Mouse (Mus musculus): ENCODE measurements at regions not wholly inside any gene's neighbourhood (a gene's known extent, or its start where the extent isn't known, plus 50 kb on each side); places are given as distances from the start of the nearest gene placed in this dataset.
"Not testable (repeated sequence)": the region's sequence is repeated elsewhere in the genome, so short reads cannot be mapped to it uniquely, and the experiment has no call there.

- Histone ChIP-seq H3K4me1 (replicated peaks; ENCODE audit: control insufficient read depth, insufficient read depth, low read length) (peaks cover 13% of the 10 kb centered on the region), H3K27ac (ENCODE audit: low read depth, low read length) (no peak overlapping the region), H3K27me3 (replicated peaks; ENCODE audit: control insufficient read depth, insufficient read depth, low read length) (peaks cover 3% of the 10 kb centered on the region; the same call in 1 of the 2 replicates)
Observed at GRCm38 (mm10) chr3:68789491-68789890, 79.9 kb upstream of the 1110032F04Rik start.

GRCm38 (mm10) chr3:68790466-68790865 lies 78.9 kb upstream of the 1110032F04Rik start:
- Histone ChIP-seq H3K27me3 (replicated peaks; ENCODE audit: control insufficient read depth, insufficient read depth, low read length) (peaks cover 3% of the 10 kb centered on the region; the same call in 1 of the 2 replicates), H3K36me3 (ENCODE audit: control insufficient read depth, insufficient read depth, low read length) (no peaks in the 10 kb centered on the region), H3K27ac (ENCODE audit: low read depth, low read length) (no peak overlapping the region), H3K4me3 (ENCODE audit: low read depth, low read length) (no peak overlapping the region), H3K9ac (ENCODE audit: low read depth, low read length) (no peak overlapping the region), H3K9me3 (ENCODE audit: control insufficient read depth, low read length) (no peaks in the 10 kb centered on the region), H3K4me1 (replicated peaks; ENCODE audit: control insufficient read depth, insufficient read depth, low read length) (peaks cover 13% of the 10 kb centered on the region), H3K4me2 (no peak overlapping the region)
- ATAC-seq (replicated peaks; ENCODE audit: low FRiP score) (no peak), DNase-seq (ENCODE audit: low spot score) (no peak)
- WGBS: 82% methylated on average over 4 of the region's 4 CpGs

More at GRCm38 (mm10) chr3:68789491-68789890, 79.9 kb upstream of the 1110032F04Rik start:
- ATAC-seq (replicated peaks; ENCODE audit: low FRiP score): peak; percentile 51; the same call in 1 of the 2 replicates
- no peak for DNase-seq (ENCODE audit: low spot score)
- Histone ChIP-seq H3K9ac (ENCODE audit: low read depth, low read length) (no peak overlapping the region), H3K4me2 (0 out of 2 replicates have a peak overlapping the region, but pooled peaks have one; percentile 10), H3K36me3 (ENCODE audit: control insufficient read depth, insufficient read depth, low read length) (no peaks in the 10 kb centered on the region), H3K4me3 (ENCODE audit: low read depth, low read length) (no peak overlapping the region), H3K9me3 (ENCODE audit: control insufficient read depth, low read length) (no peaks in the 10 kb centered on the region)
- 36% methylated on average over 6 of the region's 6 CpGs for WGBS

- Histone ChIP-seq H3K36me3 (ENCODE audit: control insufficient read depth, insufficient read depth, low read length) (no peaks in the 10 kb centered on the region), H3K9ac (ENCODE audit: low read depth, low read length) (no peak overlapping the region), H3K4me2 (no peak overlapping the region), H3K4me3 (ENCODE audit: low read depth, low read length) (no peak overlapping the region), H3K27ac (ENCODE audit: low read depth, low read length) (no peak overlapping the region), H3K27me3 (replicated peaks; ENCODE audit: control insufficient read depth, insufficient read depth, low read length) (peaks cover 1% of the 10 kb centered on the region; the same call in 1 of the 2 replicates), H3K4me1 (replicated peaks; ENCODE audit: control insufficient read depth, insufficient read depth, low read length) (peaks cover 9% of the 10 kb centered on the region), H3K9me3 (ENCODE audit: control insufficient read depth, low read length) (no peaks in the 10 kb centered on the region)
- ATAC-seq (replicated peaks; ENCODE audit: low FRiP score) (no peak), DNase-seq (ENCODE audit: low spot score) (no peak)
- WGBS: 84% methylated on average over 4 of the region's 4 CpGs
Observed at GRCm38 (mm10) chr3:68792883-68793282, 76.5 kb upstream of the 1110032F04Rik start.

- H3K9ac ChIP-seq (ENCODE audit: low read depth, low read length): no peak overlapping the region
- no peak overlapping the region for H3K4me3 ChIP-seq (ENCODE audit: low read depth, low read length)
- 71% methylated on average over 2 of the region's 2 CpGs for WGBS
- H3K36me3 ChIP-seq (ENCODE audit: control insufficient read depth, insufficient read depth, low read length): no peaks in the 10 kb centered on the region
- H3K27ac ChIP-seq (ENCODE audit: low read depth, low read length): no peak overlapping the region
- H3K27me3 ChIP-seq (replicated peaks; ENCODE audit: control insufficient read depth, insufficient read depth, low read length): no peaks in the 10 kb centered on the region
- ATAC-seq (replicated peaks; ENCODE audit: low FRiP score) (no peak), DNase-seq (ENCODE audit: low spot score) (no peak)
- H3K4me2 ChIP-seq: no peak overlapping the region
- H3K9me3 ChIP-seq (ENCODE audit: control insufficient read depth, low read length): no peaks in the 10 kb centered on the region
- peaks cover 3% of the 10 kb centered on the region; the same call in 1 of the 2 replicates for H3K4me1 ChIP-seq (replicated peaks; ENCODE audit: control insufficient read depth, insufficient read depth, low read length)
Observed at GRCm38 (mm10) chr3:68793923-68794322, 75.5 kb upstream of the 1110032F04Rik start.

GRCm38 (mm10) chr3:68794380-68795014 lies 74.9 kb upstream of the 1110032F04Rik start:
- H3K36me3 ChIP-seq (ENCODE audit: control insufficient read depth, insufficient read depth, low read length): no peaks in the 10 kb centered on the region
- no peaks in the 10 kb centered on the region for H3K9me3 ChIP-seq (ENCODE audit: control insufficient read depth, low read length)
- no peak overlapping the region for H3K4me2 ChIP-seq
- WGBS: 31% methylated on average over 4 of the region's 4 CpGs
- DNase-seq (ENCODE audit: low spot score) (no peak), ATAC-seq (replicated peaks; ENCODE audit: low FRiP score) (no peak)
- no peak overlapping the region for H3K4me3 ChIP-seq (ENCODE audit: low read depth, low read length)
- no peaks in the 10 kb centered on the region for H3K4me1 ChIP-seq (replicated peaks; ENCODE audit: control insufficient read depth, insufficient read depth, low read length)
- no peak overlapping the region for H3K9ac ChIP-seq (ENCODE audit: low read depth, low read length)
- no peak overlapping the region for H3K27ac ChIP-seq (ENCODE audit: low read depth, low read length)
- H3K27me3 ChIP-seq (replicated peaks; ENCODE audit: control insufficient read depth, insufficient read depth, low read length): no peaks in the 10 kb centered on the region

- Histone ChIP-seq H3K27ac (ENCODE audit: low read depth, low read length) (no peak overlapping the region), H3K4me1 (replicated peaks; ENCODE audit: control insufficient read depth, insufficient read depth, low read length) (no peaks in the 10 kb centered on the region), H3K4me3 (ENCODE audit: low read depth, low read length) (no peak overlapping the region), H3K4me2 (no peak overlapping the region), H3K36me3 (ENCODE audit: control insufficient read depth, insufficient read depth, low read length) (no peaks in the 10 kb centered on the region), H3K27me3 (replicated peaks; ENCODE audit: control insufficient read depth, insufficient read depth, low read length) (no peaks in the 10 kb centered on the region), H3K9ac (ENCODE audit: low read depth, low read length) (no peak overlapping the region), H3K9me3 (ENCODE audit: control insufficient read depth, low read length) (no peaks in the 10 kb centered on the region)
- 73% methylated on average over 3 of the region's 3 CpGs for WGBS
- DNase-seq (ENCODE audit: low spot score) (no peak), ATAC-seq (replicated peaks; ENCODE audit: low FRiP score) (no peak)
Observed at GRCm38 (mm10) chr3:68795641-68796040, 73.7 kb upstream of the 1110032F04Rik start.

GRCm38 (mm10) chr3:68798408-68798807 lies 71.0 kb upstream of the 1110032F04Rik start:
- H3K27ac ChIP-seq (ENCODE audit: low read depth, low read length); H3K4me1 ChIP-seq (replicated peaks; ENCODE audit: control insufficient read depth, insufficient read depth, low read length); H3K27me3 ChIP-seq (replicated peaks; ENCODE audit: control insufficient read depth, insufficient read depth, low read length); DNase-seq (ENCODE audit: low spot score); ATAC-seq (replicated peaks; ENCODE audit: low FRiP score); H3K9ac ChIP-seq (ENCODE audit: low read depth, low read length); H3K4me2 ChIP-seq; H3K36me3 ChIP-seq (ENCODE audit: control insufficient read depth, insufficient read depth, low read length); H3K4me3 ChIP-seq (ENCODE audit: low read depth, low read length); H3K9me3 ChIP-seq (ENCODE audit: control insufficient read depth, low read length): not testable (repeated sequence)
- 85% methylated on average over 8 of the region's 8 CpGs for WGBS

GRCm38 (mm10) chr3:68808866-68809265 lies 60.5 kb upstream of the 1110032F04Rik start:
- DNase-seq (ENCODE audit: low spot score) (no peak), ATAC-seq (replicated peaks; ENCODE audit: low FRiP score) (no peak)
- Histone ChIP-seq H3K4me1 (replicated peaks; ENCODE audit: control insufficient read depth, insufficient read depth, low read length) (no peaks in the 10 kb centered on the region), H3K4me2 (no peak overlapping the region), H3K4me3 (ENCODE audit: low read depth, low read length) (no peak overlapping the region), H3K27me3 (replicated peaks; ENCODE audit: control insufficient read depth, insufficient read depth, low read length) (no peaks in the 10 kb centered on the region), H3K36me3 (ENCODE audit: control insufficient read depth, insufficient read depth, low read length) (no peaks in the 10 kb centered on the region), H3K9me3 (ENCODE audit: control insufficient read depth, low read length) (no peaks in the 10 kb centered on the region), H3K27ac (ENCODE audit: low read depth, low read length) (no peak overlapping the region), H3K9ac (ENCODE audit: low read depth, low read length) (no peak overlapping the region)
- 70% methylated on average over 2 of the region's 2 CpGs for WGBS

GRCm38 (mm10) chr3:68813461-68813860 lies 55.9 kb upstream of the 1110032F04Rik start:
- 78% methylated on average over 3 of the region's 3 CpGs for WGBS
- Histone ChIP-seq H3K27ac (ENCODE audit: low read depth, low read length) (no peak overlapping the region), H3K4me2 (no peak overlapping the region), H3K27me3 (replicated peaks; ENCODE audit: control insufficient read depth, insufficient read depth, low read length) (no peaks in the 10 kb centered on the region), H3K4me3 (ENCODE audit: low read depth, low read length) (no peak overlapping the region), H3K9me3 (ENCODE audit: control insufficient read depth, low read length) (no peaks in the 10 kb centered on the region), H3K4me1 (replicated peaks; ENCODE audit: control insufficient read depth, insufficient read depth, low read length) (no peaks in the 10 kb centered on the region), H3K9ac (ENCODE audit: low read depth, low read length) (no peak overlapping the region), H3K36me3 (ENCODE audit: control insufficient read depth, insufficient read depth, low read length) (no peaks in the 10 kb centered on the region)
- ATAC-seq (replicated peaks; ENCODE audit: low FRiP score): no peak
- DNase-seq (ENCODE audit: low spot score): no peak

All from liver, embryonic 11.5 days (tissue).